Mouse (Mus musculus): Measurements from ENCODE around the gene Ulk3. TPM values are rescaled to one million over a fixed set of nuclear protein-coding genes. Genes with fewer than 3 reads are reported as not detected.

Ulk3 gene
- polyA plus RNA-seq, 1 experiment from 2014 or later: 17.9 TPM

GRCm38 (mm10) chr9:57552139-57552887 is 36.9 kb upstream of the Ulk3 start, which contains the start of gene Mpi:
Mpi (minus strand) TSS chr9:57552763.
- peak within 1 kb of the TSS; percentile 6 for H3K27ac ChIP-seq (ENCODE audit: low read length)

GRCm38 (mm10) chr9:57553119-57553518 is 36.1 kb upstream of the Ulk3 start:
- Histone ChIP-seq H3K9me3 (replicated peaks; ENCODE audit: control insufficient read depth, low read length) (no peaks in the 10 kb centered on the region), H3K27ac (ENCODE audit: low read length) (no peak overlapping the region), H3K36me3 (ENCODE audit: control insufficient read depth, insufficient read depth) (peaks cover 9% of the 10 kb centered on the region; the same call in 1 of the 2 replicates), H3K27me3 (ENCODE audit: control insufficient read depth, insufficient read depth, low read length) (no peaks in the 10 kb centered on the region), H3K4me1 (ENCODE audit: control insufficient read depth, insufficient read depth, low read length) (peaks cover 30% of the 10 kb centered on the region), H3K4me3 (ENCODE audit: low read length) (no peak overlapping the region), H3K4me2 (ENCODE audit: low read depth, low read length) (no peak overlapping the region), H3K9ac (ENCODE audit: low read length) (no peak overlapping the region; the same call in 1 of the 2 replicates)
- WGBS: 74% methylated on average over 11 of the region's 11 CpGs
- ATAC-seq (replicated peaks; ENCODE audit: extremely low read depth, insufficient read depth, low FRiP score): no peak

More at GRCm38 (mm10) chr9:57552139-57552887, 36.9 kb upstream of the Ulk3 start, which contains the start of gene Mpi:
- Histone ChIP-seq H3K9ac (ENCODE audit: low read length) (peak within 1 kb of the TSS; percentile 77), H3K9me3 (replicated peaks; ENCODE audit: control insufficient read depth, low read length) (no peaks in the 10 kb centered on the region), H3K36me3 (ENCODE audit: control insufficient read depth, insufficient read depth) (peaks cover 11% of the 10 kb centered on the region), H3K4me3 (ENCODE audit: low read length) (peak within 1 kb of the TSS; percentile 76), H3K4me1 (ENCODE audit: control insufficient read depth, insufficient read depth, low read length) (peaks cover 30% of the 10 kb centered on the region), H3K27me3 (ENCODE audit: control insufficient read depth, insufficient read depth, low read length) (no peaks in the 10 kb centered on the region), H3K4me2 (ENCODE audit: low read depth, low read length) (peak within 1 kb of the TSS; percentile 76)
- ATAC-seq (replicated peaks; ENCODE audit: extremely low read depth, insufficient read depth, low FRiP score): no peak; the same call in 1 of the 2 replicates
- WGBS: 2% methylated on average over 28 of the region's 28 CpGs

- Histone ChIP-seq H3K4me3 (ENCODE audit: low read length) (no peak overlapping the region), H3K4me1 (ENCODE audit: control insufficient read depth, insufficient read depth, low read length) (peaks cover 19% of the 10 kb centered on the region), H3K27ac (ENCODE audit: low read length) (no peak overlapping the region), H3K27me3 (ENCODE audit: control insufficient read depth, insufficient read depth, low read length) (no peaks in the 10 kb centered on the region), H3K4me2 (ENCODE audit: low read depth, low read length) (no peak overlapping the region), H3K9me3 (replicated peaks; ENCODE audit: control insufficient read depth, low read length) (no peaks in the 10 kb centered on the region), H3K9ac (ENCODE audit: low read length) (no peak overlapping the region), H3K36me3 (ENCODE audit: control insufficient read depth, insufficient read depth) (0 out of 2 replicates have a peak, but pooled peaks cover 2% of the 10 kb centered on the region)
- no peak for ATAC-seq (replicated peaks; ENCODE audit: extremely low read depth, insufficient read depth, low FRiP score)
- 58% methylated on average over 3 of the region's 3 CpGs for WGBS
Observed at GRCm38 (mm10) chr9:57554753-57555152, 34.5 kb upstream of the Ulk3 start.

GRCm38 (mm10) chr9:57557215-57557614 is 32.0 kb upstream of the Ulk3 start:
- no peaks in the 10 kb centered on the region for H3K9me3 ChIP-seq (replicated peaks; ENCODE audit: control insufficient read depth, low read length)
- H3K36me3 ChIP-seq (ENCODE audit: control insufficient read depth, insufficient read depth): no peaks in the 10 kb centered on the region
- no peak for ATAC-seq (replicated peaks; ENCODE audit: extremely low read depth, insufficient read depth, low FRiP score)
- H3K4me1 ChIP-seq (ENCODE audit: control insufficient read depth, insufficient read depth, low read length): peaks cover 16% of the 10 kb centered on the region
- WGBS: 83% methylated on average over 3 of the region's 3 CpGs
- H3K27ac ChIP-seq (ENCODE audit: low read length): no peak overlapping the region
- no peak overlapping the region for H3K4me2 ChIP-seq (ENCODE audit: low read depth, low read length)
- no peaks in the 10 kb centered on the region for H3K27me3 ChIP-seq (ENCODE audit: control insufficient read depth, insufficient read depth, low read length)
- H3K4me3 ChIP-seq (ENCODE audit: low read length): no peak overlapping the region
- no peak overlapping the region for H3K9ac ChIP-seq (ENCODE audit: low read length)

GRCm38 (mm10) chr9:57558625-57559024 is 30.6 kb upstream of the Ulk3 start:
- no peaks in the 10 kb centered on the region for H3K36me3 ChIP-seq (ENCODE audit: control insufficient read depth, insufficient read depth)
- H3K9ac ChIP-seq (ENCODE audit: low read length): no peak overlapping the region
- no peaks in the 10 kb centered on the region for H3K27me3 ChIP-seq (ENCODE audit: control insufficient read depth, insufficient read depth, low read length)
- no peak overlapping the region for H3K27ac ChIP-seq (ENCODE audit: low read length)
- H3K4me1 ChIP-seq (ENCODE audit: control insufficient read depth, insufficient read depth, low read length): peaks cover 25% of the 10 kb centered on the region
- H3K4me3 ChIP-seq (ENCODE audit: low read length): no peak overlapping the region
- WGBS: 83% methylated on average over 4 of the region's 4 CpGs
- ATAC-seq (replicated peaks; ENCODE audit: extremely low read depth, insufficient read depth, low FRiP score): no peak
- no peaks in the 10 kb centered on the region for H3K9me3 ChIP-seq (replicated peaks; ENCODE audit: control insufficient read depth, low read length)
- no peak overlapping the region for H3K4me2 ChIP-seq (ENCODE audit: low read depth, low read length)

GRCm38 (mm10) chr9:57559568-57559967 is 29.7 kb upstream of the Ulk3 start:
- Histone ChIP-seq H3K4me3 (ENCODE audit: low read length) (no peak overlapping the region), H3K4me1 (ENCODE audit: control insufficient read depth, insufficient read depth, low read length) (peaks cover 28% of the 10 kb centered on the region), H3K9ac (ENCODE audit: low read length) (no peak overlapping the region), H3K27me3 (ENCODE audit: control insufficient read depth, insufficient read depth, low read length) (no peaks in the 10 kb centered on the region), H3K4me2 (ENCODE audit: low read depth, low read length) (no peak overlapping the region), H3K36me3 (ENCODE audit: control insufficient read depth, insufficient read depth) (no peaks in the 10 kb centered on the region), H3K27ac (ENCODE audit: low read length) (no peak overlapping the region), H3K9me3 (replicated peaks; ENCODE audit: control insufficient read depth, low read length) (no peaks in the 10 kb centered on the region)
- WGBS: 61% methylated on average over 2 of the region's 2 CpGs
- no peak for ATAC-seq (replicated peaks; ENCODE audit: extremely low read depth, insufficient read depth, low FRiP score)

- Histone ChIP-seq H3K9me3 (replicated peaks; ENCODE audit: control insufficient read depth, low read length) (no peaks in the 10 kb centered on the region), H3K4me3 (ENCODE audit: low read length) (peak overlapping the region; percentile 76), H3K36me3 (ENCODE audit: control insufficient read depth, insufficient read depth) (no peaks in the 10 kb centered on the region), H3K4me2 (ENCODE audit: low read depth, low read length) (peak overlapping the region; percentile 84), H3K27me3 (ENCODE audit: control insufficient read depth, insufficient read depth, low read length) (no peaks in the 10 kb centered on the region), H3K27ac (ENCODE audit: low read length) (no peak overlapping the region), H3K4me1 (ENCODE audit: control insufficient read depth, insufficient read depth, low read length) (peaks cover 28% of the 10 kb centered on the region), H3K9ac (ENCODE audit: low read length) (peak overlapping the region; percentile 76)
- no peak for ATAC-seq (replicated peaks; ENCODE audit: extremely low read depth, insufficient read depth, low FRiP score)
- 27% methylated on average over 7 of the region's 7 CpGs for WGBS
Observed at GRCm38 (mm10) chr9:57560263-57560662, 29.0 kb upstream of the Ulk3 start.

GRCm38 (mm10) chr9:57560861-57561710 is 28.2 kb upstream of the Ulk3 start, which contains the start of gene Scamp2:
Scamp2 (plus strand) TSS chr9:57560943.
- under 1% methylated on average over 37 of the region's 37 CpGs for WGBS
- Histone ChIP-seq H3K4me1 (ENCODE audit: control insufficient read depth, insufficient read depth, low read length) (peaks cover 34% of the 10 kb centered on the region), H3K27me3 (ENCODE audit: control insufficient read depth, insufficient read depth, low read length) (no peaks in the 10 kb centered on the region), H3K36me3 (ENCODE audit: control insufficient read depth, insufficient read depth) (no peaks in the 10 kb centered on the region), H3K4me2 (ENCODE audit: low read depth, low read length) (peak within 1 kb of the TSS; percentile 84), H3K27ac (ENCODE audit: low read length) (peak within 1 kb of the TSS; percentile 74), H3K4me3 (ENCODE audit: low read length) (peak within 1 kb of the TSS; percentile 76), H3K9me3 (replicated peaks; ENCODE audit: control insufficient read depth, low read length) (no peaks in the 10 kb centered on the region), H3K9ac (ENCODE audit: low read length) (peak within 1 kb of the TSS; percentile 76)
- peak; percentile 98 for ATAC-seq (replicated peaks; ENCODE audit: extremely low read depth, insufficient read depth, low FRiP score)
